Mouse (Mus musculus) hindbrain, embryonic 16.5 days (tissue): ENCODE results near the gene Nadk2. TPM values are rescaled to one million over a fixed set of nuclear protein-coding genes. Genes with fewer than 3 reads are reported as not detected.

Source experiments
- ATAC-seq: fragments of 200-750 bp; cut with Nextera tagmentation; 2 replicates; pipeline ENCODE4 v1.8.0; 2017; ENCODE audit warnings: moderate TSS enrichment, moderate library complexity
- H3K27ac ChIP-seq: fragments of 300-500 bp; sonication (generic); 2 replicates; pipeline ENCODE4 v1.5.1; 2014; ENCODE audit warnings: low read depth, mild to moderate bottlenecking, control low read depth, low read length, moderate library complexity
- H3K27me3 ChIP-seq: fragments of 300-500 bp; sonication (generic); replicated peaks from 2 replicates; pipeline ENCODE4 v1.6.1; 2014; ENCODE audit warnings: low read length; ENCODE audit not compliant: control insufficient read depth, insufficient read depth
- H3K36me3 ChIP-seq: fragments of 300-500 bp; sonication (generic); 2 replicates; pipeline ENCODE4 v1.6.1; 2014; ENCODE audit warnings: mild to moderate bottlenecking, low read length, moderate library complexity, mixed read lengths; ENCODE audit not compliant: control insufficient read depth, insufficient read depth
- H3K4me1 ChIP-seq: fragments of 300-500 bp; sonication (generic); 2 replicates; pipeline ENCODE4 v1.6.1; 2014; ENCODE audit warnings: low read depth, low read length; ENCODE audit not compliant: control insufficient read depth, insufficient read depth
- H3K4me2 ChIP-seq: fragments of 300-500 bp; sonication (generic); 2 replicates; pipeline ENCODE4 v1.6.1; 2014; ENCODE audit warnings: mild to moderate bottlenecking, low read length, control low read depth, moderate library complexity
- H3K4me3 ChIP-seq: fragments of 300-500 bp; sonication (generic); 2 replicates; pipeline ENCODE4 v1.5.1; 2014; ENCODE audit warnings: mild to moderate bottlenecking, low read length, control low read depth, moderate library complexity
- H3K9ac ChIP-seq: fragments of 300-500 bp; sonication (generic); 2 replicates; pipeline ENCODE4 v1.6.1; 2014; ENCODE audit warnings: low read depth, mild to moderate bottlenecking, control low read depth, low read length, moderate library complexity
- H3K9me3 ChIP-seq: fragments of 300-500 bp; sonication (generic); 2 replicates; pipeline ENCODE4 v1.6.1; 2014; ENCODE audit warnings: mild to moderate bottlenecking, low read length, moderate library complexity; ENCODE audit not compliant: control insufficient read depth
- WGBS: fragments of 180-500 bp; shearing (Covaris S2); extraction: QIAGEN DNeasy Blood & Tissue Kit; methylation state at CpG from one replicate; pipeline ENCODE4 v1.1.7; 2014; 5-methylcytosine and 5-hydroxymethylcytosine counted together
- polyA plus RNA-seq: library from polyadenylated mRNA; unstranded; fragments of >200 nt; fragmentation: Nextera tagmentation; extraction: Ambion mirVana; gene quantifications from 2 replicates; pipeline ENCODE4 v1.2.1, GENCODE M21; 2015

The Nadk2 gene
- polyA plus RNA-seq, 1 experiment from 2014 or later, result 27.1 TPM

- WGBS, result 91% methylated on average over 9 of the region's 9 CpGs
These were observed 11.7 kb downstream of the Nadk2 start for GRCm38 (mm10) chr15:9082753-9083152.

GRCm38 (mm10) chr15:9086813-9087212 is 15.8 kb downstream of the Nadk2 start:
- no peaks in the 10 kb centered on the region for H3K9me3 ChIP-seq
- no peaks in the 10 kb centered on the region for H3K36me3 ChIP-seq
- peak; percentile 50; the same call in 1 of the 2 replicates for ATAC-seq
- no peaks in the 10 kb centered on the region for H3K27me3 ChIP-seq
- no peak overlapping the region for H3K4me2 ChIP-seq
- H3K27ac ChIP-seq, result no peak overlapping the region
- H3K4me1 ChIP-seq, result no peaks in the 10 kb centered on the region
- H3K9ac ChIP-seq, result no peak overlapping the region
- WGBS, result 46% methylated on average over 11 of the region's 11 CpGs
- no peak overlapping the region for H3K4me3 ChIP-seq

More at GRCm38 (mm10) chr15:9082753-9083152, 11.7 kb downstream of the Nadk2 start:
- ATAC-seq, result no peak
- no peaks in the 10 kb centered on the region for H3K4me1 ChIP-seq
- H3K4me3 ChIP-seq, result no peak overlapping the region
- H3K4me2 ChIP-seq, result no peak overlapping the region
- no peaks in the 10 kb centered on the region for H3K27me3 ChIP-seq
- no peaks in the 10 kb centered on the region for H3K36me3 ChIP-seq
- H3K9ac ChIP-seq, result no peak overlapping the region
- H3K27ac ChIP-seq, result no peak overlapping the region
- no peaks in the 10 kb centered on the region for H3K9me3 ChIP-seq

GRCm38 (mm10) chr15:9087421-9087820 is 16.4 kb downstream of the Nadk2 start:
- Histone ChIP-seq H3K4me2 (no peak overlapping the region), H3K9ac (no peak overlapping the region), H3K9me3 (no peaks in the 10 kb centered on the region), H3K4me3 (no peak overlapping the region), H3K27me3 (no peaks in the 10 kb centered on the region), H3K36me3 (no peaks in the 10 kb centered on the region), H3K4me1 (no peaks in the 10 kb centered on the region), H3K27ac (no peak overlapping the region)
- WGBS, result 71% methylated on average over 5 of the region's 5 CpGs
- ATAC-seq, result no peak

GRCm38 (mm10) chr15:9087895-9088682 is 17.0 kb downstream of the Nadk2 start:
- Histone ChIP-seq H3K4me1 (no peaks in the 10 kb centered on the region), H3K4me3 (no peak overlapping the region), H3K4me2 (no peak overlapping the region), H3K9me3 (no peaks in the 10 kb centered on the region), H3K9ac (no peak overlapping the region), H3K27me3 (no peaks in the 10 kb centered on the region), H3K36me3 (no peaks in the 10 kb centered on the region), H3K27ac (no peak overlapping the region)
- ATAC-seq, result peak; percentile 59
- WGBS, result 83% methylated on average over 17 of the region's 17 CpGs

- Histone ChIP-seq H3K4me1 (no peaks in the 10 kb centered on the region), H3K4me2 (no peak overlapping the region), H3K4me3 (no peak overlapping the region), H3K36me3 (peaks cover 4% of the 10 kb centered on the region), H3K27me3 (no peaks in the 10 kb centered on the region), H3K9ac (no peak overlapping the region), H3K27ac (no peak overlapping the region), H3K9me3 (no peaks in the 10 kb centered on the region)
- peak; percentile 28; the same call in 1 of the 2 replicates for ATAC-seq
- 53% methylated on average over 8 of the region's 8 CpGs for WGBS
These were observed 17.6 kb downstream of the Nadk2 start for GRCm38 (mm10) chr15:9088683-9089072.

GRCm38 (mm10) chr15:9089136-9089720 is 18.2 kb downstream of the Nadk2 start:
- peaks cover 6% of the 10 kb centered on the region for H3K36me3 ChIP-seq
- no peak overlapping the region for H3K9ac ChIP-seq
- ATAC-seq, result no peak
- no peaks in the 10 kb centered on the region for H3K27me3 ChIP-seq
- no peak overlapping the region for H3K27ac ChIP-seq
- H3K4me2 ChIP-seq, result no peak overlapping the region
- no peaks in the 10 kb centered on the region for H3K4me1 ChIP-seq
- H3K9me3 ChIP-seq, result no peaks in the 10 kb centered on the region
- H3K4me3 ChIP-seq, result no peak overlapping the region
- 9% methylated on average over 2 of the region's 2 CpGs for WGBS

- H3K27me3 ChIP-seq, result no peaks in the 10 kb centered on the region
- H3K4me2 ChIP-seq, result no peak overlapping the region
- peaks cover 5% of the 10 kb centered on the region for H3K4me1 ChIP-seq
- peaks cover 6% of the 10 kb centered on the region for H3K36me3 ChIP-seq
- H3K9ac ChIP-seq, result no peak overlapping the region
- WGBS, result 97% methylated on average over 5 of the region's 5 CpGs
- no peak overlapping the region for H3K4me3 ChIP-seq
- H3K9me3 ChIP-seq, result no peaks in the 10 kb centered on the region
- H3K27ac ChIP-seq, result no peak overlapping the region
- no peak for ATAC-seq
These were observed 19.6 kb downstream of the Nadk2 start for GRCm38 (mm10) chr15:9090662-9091061.

- no peak overlapping the region for H3K4me3 ChIP-seq
- 0 out of 2 replicates have a peak overlapping the region, but pooled peaks have one; percentile 12 for H3K4me2 ChIP-seq
- H3K36me3 ChIP-seq, result peaks cover 6% of the 10 kb centered on the region
- H3K4me1 ChIP-seq, result peaks cover 5% of the 10 kb centered on the region
- WGBS, result 80% methylated on average over 11 of the region's 11 CpGs
- H3K27ac ChIP-seq, result no peak overlapping the region
- H3K9ac ChIP-seq, result no peak overlapping the region
- no peaks in the 10 kb centered on the region for H3K9me3 ChIP-seq
- no peaks in the 10 kb centered on the region for H3K27me3 ChIP-seq
- peak; percentile 43 for ATAC-seq
These were observed 22.7 kb downstream of the Nadk2 start for GRCm38 (mm10) chr15:9093598-9094365.

GRCm38 (mm10) chr15:9094366-9094750 is 23.3 kb downstream of the Nadk2 start:
- Histone ChIP-seq H3K27me3 (no peaks in the 10 kb centered on the region), H3K4me2 (0 out of 2 replicates have a peak overlapping the region, but pooled peaks have one; percentile 12), H3K36me3 (peaks cover 6% of the 10 kb centered on the region), H3K27ac (no peak overlapping the region), H3K9me3 (no peaks in the 10 kb centered on the region), H3K9ac (no peak overlapping the region), H3K4me3 (no peak overlapping the region), H3K4me1 (peaks cover 5% of the 10 kb centered on the region)
- 23% methylated on average over 13 of the region's 13 CpGs for WGBS
- ATAC-seq, result peak; percentile 91
